Mouse (Mus musculus): ENCODE measurements at regions not wholly inside any gene's neighbourhood (a gene's known extent, or its start where the extent isn't known, plus 50 kb on each side); places are given as distances from the start of the nearest gene placed in this dataset.
"Not testable (repeated sequence)": the region's sequence is repeated elsewhere in the genome, so short reads cannot be mapped to it uniquely, and the experiment has no call there.

DNA sequence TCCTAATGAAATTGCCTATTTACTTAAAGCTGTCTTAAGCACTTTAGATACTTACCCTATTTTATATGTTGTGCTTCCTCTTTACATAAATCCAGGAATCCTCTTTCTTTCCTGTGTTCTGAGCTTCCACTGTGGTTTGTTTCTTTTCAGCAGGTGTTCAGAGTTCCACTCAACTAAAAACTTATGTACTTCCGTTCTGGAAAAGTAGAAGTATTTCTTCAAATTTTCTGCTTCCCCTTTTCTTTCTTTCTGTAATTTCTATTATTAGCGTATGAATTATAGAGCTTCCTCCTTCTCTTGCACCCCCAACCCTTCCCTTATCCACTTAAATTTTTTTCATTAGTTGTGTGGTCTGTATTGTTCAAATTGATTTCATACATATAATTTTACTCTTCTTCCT is 165.8 kb upstream of the Nudt12 start:
- no peak for DNase-seq
- intact Hi-C loops (cut with DNase I): no loop called here

DNA sequence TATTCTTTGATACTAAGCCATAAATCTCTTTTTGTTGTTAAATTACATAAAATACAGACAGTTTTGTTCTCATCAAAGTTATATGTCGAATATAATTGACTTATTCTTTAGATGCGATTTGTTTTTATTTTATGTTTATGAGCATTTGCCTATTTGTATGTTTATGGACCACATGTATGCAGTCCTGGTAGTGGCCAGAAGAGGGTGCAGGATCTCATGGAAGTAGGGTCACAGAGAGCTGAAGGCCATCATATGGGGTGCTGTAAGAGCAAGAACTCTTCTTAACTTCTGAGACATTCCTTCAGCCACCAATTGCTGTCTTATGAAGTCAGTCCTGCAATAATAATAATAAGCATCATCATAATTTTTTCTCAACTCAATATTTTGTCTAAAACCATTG is 143.2 kb upstream of the Nudt12 start:
- intact Hi-C loops (cut with DNase I): no loop called here

DNA sequence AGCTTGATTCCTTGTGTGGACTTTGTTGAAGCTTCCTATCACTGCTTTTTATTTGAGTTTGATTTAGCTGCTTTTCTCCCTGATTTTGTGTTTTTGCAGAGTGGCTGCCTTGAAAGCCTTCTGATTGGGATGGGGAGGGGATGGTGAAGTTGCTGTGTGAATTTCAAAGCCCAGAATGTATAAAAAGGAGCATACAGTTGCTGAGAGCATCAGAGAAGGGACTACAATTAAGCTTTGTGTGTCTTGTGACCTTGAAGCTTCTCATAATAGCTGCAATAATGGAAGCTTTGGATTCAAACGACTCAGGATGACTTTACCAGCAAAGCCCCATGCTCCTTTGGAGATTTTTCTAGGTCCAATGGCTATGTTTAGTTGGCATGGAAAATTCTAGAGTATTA is 130.6 kb upstream of the Nudt12 start:
- intact Hi-C loops (cut with DNase I): no loop called here
- no peak for DNase-seq

More for the DNA sequence above, 143.2 kb upstream of the Nudt12 start:
- DNase-seq: no peak

DNA sequence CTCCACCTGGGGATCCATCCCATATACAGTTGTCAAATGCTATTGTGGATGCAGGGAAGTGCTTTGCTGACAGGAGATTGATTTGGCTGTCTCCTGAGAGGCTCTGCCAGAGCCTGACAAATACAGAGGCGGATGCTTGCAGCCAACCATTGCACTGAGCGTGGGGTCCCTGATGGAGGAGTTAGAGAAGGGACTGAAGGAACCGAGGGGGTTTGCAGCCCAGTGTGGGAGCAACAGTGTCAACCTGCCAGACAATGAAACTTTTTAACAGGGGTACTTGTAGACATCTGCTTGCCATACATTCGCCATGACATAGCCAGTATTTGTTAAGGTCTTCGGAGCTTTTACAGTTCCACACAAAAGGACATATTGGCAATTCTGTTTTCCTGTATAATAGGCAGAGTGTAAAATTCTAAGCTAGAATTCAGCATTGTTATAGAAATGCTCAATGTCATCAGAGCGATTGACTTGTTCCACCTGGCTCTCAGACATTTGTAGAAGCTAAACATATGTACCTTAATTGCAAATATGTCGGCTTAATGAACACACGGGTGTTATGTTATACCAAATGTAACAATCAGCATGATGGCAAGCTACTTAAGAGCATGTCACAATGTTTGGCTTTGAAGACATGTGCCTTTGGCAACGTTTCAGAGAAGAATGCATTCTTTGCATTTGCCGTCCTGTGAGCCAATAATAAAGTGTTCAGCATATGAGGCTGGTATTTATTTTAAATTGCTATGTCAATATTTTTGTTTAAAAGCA is 130.0 kb upstream of the Nudt12 start:
- no peak for DNase-seq
- intact Hi-C loops (cut with DNase I): no loop called here

DNA sequence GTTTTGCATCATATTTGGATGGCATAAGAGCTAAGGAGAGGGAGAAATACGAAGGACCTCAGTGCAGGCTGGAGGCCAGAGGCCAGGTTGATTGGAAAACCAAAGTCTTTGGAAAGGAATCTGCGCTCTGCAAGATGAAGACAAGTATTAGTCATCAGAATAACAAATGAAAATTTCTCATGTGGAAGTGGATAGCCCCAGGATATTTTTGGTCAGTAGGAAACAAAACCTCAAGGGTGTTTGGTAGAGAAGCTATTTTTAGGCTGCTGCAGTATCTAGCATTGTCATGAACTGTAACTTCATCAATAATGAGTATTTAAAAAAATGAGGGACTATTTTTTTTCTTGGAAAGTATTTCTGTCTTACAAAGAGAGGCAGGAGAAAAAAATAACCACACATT is 125.6 kb upstream of the Nudt12 start:
- DNase-seq: no peak
- intact Hi-C loops (cut with DNase I): no loop called here

DNA sequence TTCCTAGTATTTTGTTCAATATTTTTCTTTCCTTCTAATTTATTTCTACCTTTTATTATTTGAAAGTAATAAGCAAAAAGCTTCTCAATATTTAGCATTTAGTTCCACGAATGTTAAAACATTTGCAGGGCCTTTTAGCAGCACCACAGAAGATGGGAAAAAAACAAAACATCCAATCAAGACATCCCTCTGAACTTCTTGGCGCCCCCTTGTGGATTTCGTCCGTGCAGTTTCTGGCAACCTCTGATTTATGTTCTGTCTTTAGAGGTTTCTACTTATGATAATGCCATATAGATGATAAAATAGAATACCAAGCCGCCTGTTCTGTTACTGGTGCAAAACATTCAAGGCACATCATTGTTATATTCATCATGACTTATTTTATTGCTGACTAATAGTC is 86.2 kb upstream of the Nudt12 start:
- intact Hi-C loops (cut with DNase I): no loop called here
- DNase-seq: peak; percentile 17 to 37

DNA sequence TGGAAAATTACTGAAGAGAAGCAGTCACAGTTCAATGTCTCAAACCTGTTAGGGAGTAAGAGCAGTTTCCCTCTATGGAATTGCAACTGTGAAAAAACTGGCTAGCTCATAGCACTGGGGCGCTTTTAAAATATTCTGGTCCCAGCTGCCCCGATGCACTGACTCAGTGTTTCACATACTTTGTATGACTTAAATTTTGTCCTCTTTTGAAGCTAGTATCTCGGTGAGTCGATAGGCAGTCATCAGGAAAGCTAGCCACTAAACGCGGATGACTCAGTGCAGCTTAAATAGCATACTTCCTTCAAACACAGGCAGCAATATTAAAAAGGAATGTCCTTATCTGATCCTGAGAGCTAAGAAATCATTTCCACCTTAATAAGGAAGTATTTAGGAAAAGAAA is 63.7 kb upstream of the Nudt12 start:
- intact Hi-C loops (cut with DNase I); DNase-seq: not testable (repeated sequence)

DNA sequence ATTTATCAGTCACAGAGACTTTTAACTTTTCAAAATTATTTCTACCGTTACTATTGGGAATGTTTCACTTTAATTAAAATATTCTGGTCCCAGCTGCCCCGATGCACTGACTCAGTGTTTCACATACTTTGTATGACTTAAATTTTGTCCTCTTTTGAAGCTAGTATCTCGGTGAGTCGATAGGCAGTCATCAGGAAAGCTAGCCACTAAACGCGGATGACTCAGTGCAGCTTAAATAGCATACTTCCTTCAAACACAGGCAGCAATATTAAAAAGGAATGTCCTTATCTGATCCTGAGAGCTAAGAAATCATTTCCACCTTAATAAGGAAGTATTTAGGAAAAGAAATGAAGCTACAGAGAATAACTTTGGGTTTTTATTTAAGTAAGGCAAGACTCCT is 63.2 kb upstream of the Nudt12 start:
- DNase-seq; intact Hi-C loops (cut with DNase I): not testable (repeated sequence)
